Mouse (Mus musculus): ENCODE results near the gene Nox1. TPM values are rescaled to one million over a fixed set of nuclear protein-coding genes. Genes with fewer than 3 reads are reported as not detected.

Gene Nox1
- polyA plus RNA-seq, 2 experiments = 0.06 TPM; not detected in 1

- H3K9ac ChIP-seq (ENCODE audit: low read depth, low read length, severe bottlenecking) = no peak overlapping the region
- H3K36me3 ChIP-seq (ENCODE audit: control insufficient read depth, insufficient read depth, low read length) = no peaks in the 10 kb centered on the region
- TF ChIP-seq POLR2A (IDR thresholded peaks at IDR 0.05; ENCODE audit: borderline replicate concordance, extremely low read depth, insufficient read depth, insufficient read length) = no peak
- H3K27me3 ChIP-seq (ENCODE audit: control insufficient read depth, insufficient read depth, low read length) = 0 out of 2 replicates have a peak, but pooled peaks cover 3% of the 10 kb centered on the region
- no peak overlapping the region for H3K4me2 ChIP-seq (replicated peaks; ENCODE audit: low read depth, low read length, severe bottlenecking)
- H3K4me1 ChIP-seq (ENCODE audit: control insufficient read depth, insufficient read depth, low read length) = peaks cover 3% of the 10 kb centered on the region; the same call in 1 of the 2 replicates
- H3K4me3 ChIP-seq (replicated peaks; ENCODE audit: low read length) = no peak overlapping the region
- WGBS = 87% methylated on average over 2 of the region's 2 CpGs
- ATAC-seq (ENCODE audit: low FRiP score, low read depth) (no peak), DNase-seq (ENCODE audit: low spot score) (no peak)
- H3K9me3 ChIP-seq (ENCODE audit: control insufficient read depth, low read length) = no peaks in the 10 kb centered on the region
- H3K27ac ChIP-seq (replicated peaks; ENCODE audit: low read depth, low read length) = no peak overlapping the region
Observed at GRCm38 (mm10) chrX:134160442-134160841, 61.3 kb downstream of the Nox1 start.

- Histone ChIP-seq H3K4me1 (ENCODE audit: control insufficient read depth, insufficient read depth, low read length) (peaks cover 3% of the 10 kb centered on the region; the same call in 1 of the 2 replicates), H3K9ac (ENCODE audit: low read depth, low read length, severe bottlenecking) (no peak overlapping the region), H3K9me3 (ENCODE audit: control insufficient read depth, low read length) (no peaks in the 10 kb centered on the region), H3K36me3 (ENCODE audit: control insufficient read depth, insufficient read depth, low read length) (no peaks in the 10 kb centered on the region), H3K4me2 (replicated peaks; ENCODE audit: low read depth, low read length, severe bottlenecking) (no peak overlapping the region), H3K27me3 (ENCODE audit: control insufficient read depth, insufficient read depth, low read length) (0 out of 2 replicates have a peak, but pooled peaks cover 3% of the 10 kb centered on the region), H3K27ac (replicated peaks; ENCODE audit: low read depth, low read length) (no peak overlapping the region), H3K4me3 (replicated peaks; ENCODE audit: low read length) (no peak overlapping the region)
- WGBS = 45% methylated on average over 7 of the region's 7 CpGs
- DNase-seq (ENCODE audit: low spot score) = no peak
- ATAC-seq (ENCODE audit: low FRiP score, low read depth) = no peak
- no peak for TF ChIP-seq POLR2A (IDR thresholded peaks at IDR 0.05; ENCODE audit: borderline replicate concordance, extremely low read depth, insufficient read depth, insufficient read length)
Observed at GRCm38 (mm10) chrX:134158151-134158550, 63.6 kb downstream of the Nox1 start.

DNA sequence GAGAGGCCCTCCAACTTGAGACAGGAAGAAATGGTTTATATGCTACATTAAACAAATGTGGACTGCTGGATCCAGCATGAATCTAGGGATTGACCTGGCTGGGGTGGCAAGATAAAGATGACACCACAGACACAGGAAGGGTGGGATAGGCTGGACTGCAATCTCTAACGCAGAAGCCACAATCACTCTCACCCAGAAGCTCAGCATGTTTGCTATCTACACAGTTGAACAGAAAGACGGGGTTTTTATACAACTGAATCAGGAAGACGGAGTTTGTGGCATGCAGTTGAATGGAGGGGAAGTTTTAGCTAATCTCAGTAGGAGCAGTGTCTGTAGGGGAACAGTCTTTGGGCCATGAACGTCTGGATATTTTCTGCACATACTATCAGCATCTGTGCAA, 79.8 kb downstream of the Nox1 start:
- no peak for ATAC-seq (ENCODE audit: low FRiP score, low read depth)
- Histone ChIP-seq H3K9me3 (ENCODE audit: control insufficient read depth, low read length) (no peaks in the 10 kb centered on the region), H3K9ac (ENCODE audit: low read depth, low read length, severe bottlenecking) (no peak overlapping the region), H3K36me3 (ENCODE audit: control insufficient read depth, insufficient read depth, low read length) (no peaks in the 10 kb centered on the region), H3K27ac (replicated peaks; ENCODE audit: low read depth, low read length) (no peak overlapping the region), H3K4me2 (replicated peaks; ENCODE audit: low read depth, low read length, severe bottlenecking) (no peak overlapping the region), H3K27me3 (ENCODE audit: control insufficient read depth, insufficient read depth, low read length) (no peaks in the 10 kb centered on the region), H3K4me1 (ENCODE audit: control insufficient read depth, insufficient read depth, low read length) (no peaks in the 10 kb centered on the region), H3K4me3 (replicated peaks; ENCODE audit: low read length) (no peak overlapping the region)
- TF ChIP-seq POLR2A (IDR thresholded peaks at IDR 0.05; ENCODE audit: borderline replicate concordance, extremely low read depth, insufficient read depth, insufficient read length) = no peak
- 89% methylated on average over 4 of the region's 4 CpGs for WGBS
- DNase-seq (ENCODE audit: low spot score) = no peak

GRCm38 (mm10) chrX:134141551-134141950, 80.2 kb downstream of the Nox1 start:
- no peak for DNase-seq (ENCODE audit: low spot score)
- WGBS = 71% methylated on average over 1 of the region's 1 CpGs
- Histone ChIP-seq H3K4me3 (replicated peaks; ENCODE audit: low read length) (no peak overlapping the region), H3K27ac (replicated peaks; ENCODE audit: low read depth, low read length) (no peak overlapping the region), H3K4me1 (ENCODE audit: control insufficient read depth, insufficient read depth, low read length) (no peaks in the 10 kb centered on the region), H3K9me3 (ENCODE audit: control insufficient read depth, low read length) (no peaks in the 10 kb centered on the region), H3K4me2 (replicated peaks; ENCODE audit: low read depth, low read length, severe bottlenecking) (no peak overlapping the region), H3K9ac (ENCODE audit: low read depth, low read length, severe bottlenecking) (no peak overlapping the region), H3K36me3 (ENCODE audit: control insufficient read depth, insufficient read depth, low read length) (no peaks in the 10 kb centered on the region), H3K27me3 (ENCODE audit: control insufficient read depth, insufficient read depth, low read length) (no peaks in the 10 kb centered on the region)
- TF ChIP-seq POLR2A (IDR thresholded peaks at IDR 0.05; ENCODE audit: borderline replicate concordance, extremely low read depth, insufficient read depth, insufficient read length) = no peak
- no peak for ATAC-seq (ENCODE audit: low FRiP score, low read depth)

- no peak for TF ChIP-seq POLR2A (IDR thresholded peaks at IDR 0.05; ENCODE audit: borderline replicate concordance, extremely low read depth, insufficient read depth, insufficient read length)
- Histone ChIP-seq H3K4me3 (replicated peaks; ENCODE audit: low read length) (no peak overlapping the region), H3K9ac (ENCODE audit: low read depth, low read length, severe bottlenecking) (no peak overlapping the region), H3K36me3 (ENCODE audit: control insufficient read depth, insufficient read depth, low read length) (no peaks in the 10 kb centered on the region), H3K9me3 (ENCODE audit: control insufficient read depth, low read length) (no peaks in the 10 kb centered on the region), H3K4me2 (replicated peaks; ENCODE audit: low read depth, low read length, severe bottlenecking) (no peak overlapping the region), H3K27me3 (ENCODE audit: control insufficient read depth, insufficient read depth, low read length) (no peaks in the 10 kb centered on the region), H3K27ac (replicated peaks; ENCODE audit: low read depth, low read length) (no peak overlapping the region), H3K4me1 (ENCODE audit: control insufficient read depth, insufficient read depth, low read length) (no peaks in the 10 kb centered on the region)
- DNase-seq (ENCODE audit: low spot score) (no peak), ATAC-seq (ENCODE audit: low FRiP score, low read depth) (no peak)
- WGBS = 82% methylated on average over 6 of the region's 6 CpGs
Observed at GRCm38 (mm10) chrX:134140024-134140423, 81.7 kb downstream of the Nox1 start.

GRCm38 (mm10) chrX:134133821-134134220, 87.9 kb downstream of the Nox1 start:
- Histone ChIP-seq H3K27ac (replicated peaks; ENCODE audit: low read depth, low read length) (no peak overlapping the region), H3K27me3 (ENCODE audit: control insufficient read depth, insufficient read depth, low read length) (no peaks in the 10 kb centered on the region), H3K4me2 (replicated peaks; ENCODE audit: low read depth, low read length, severe bottlenecking) (no peak overlapping the region), H3K36me3 (ENCODE audit: control insufficient read depth, insufficient read depth, low read length) (no peaks in the 10 kb centered on the region), H3K9me3 (ENCODE audit: control insufficient read depth, low read length) (no peaks in the 10 kb centered on the region), H3K4me1 (ENCODE audit: control insufficient read depth, insufficient read depth, low read length) (no peaks in the 10 kb centered on the region), H3K4me3 (replicated peaks; ENCODE audit: low read length) (no peak overlapping the region), H3K9ac (ENCODE audit: low read depth, low read length, severe bottlenecking) (no peak overlapping the region)
- ATAC-seq (ENCODE audit: low FRiP score, low read depth) (no peak), DNase-seq (ENCODE audit: low spot score) (no peak)
- WGBS = 42% methylated on average over 3 of the region's 3 CpGs
- no peak for TF ChIP-seq POLR2A (IDR thresholded peaks at IDR 0.05; ENCODE audit: borderline replicate concordance, extremely low read depth, insufficient read depth, insufficient read length)

All from limb, embryonic 14.5 days (tissue).